Mouse (Mus musculus) frontal cortex, postnatal 10 days (tissue): ENCODE results near the gene Olfr419.

Experiments used
- DNase-seq, 2 experiments: peaks; one replicate each; pipeline ENCODE4 v3.0.0; 2022; ENCODE audit warnings: low spot score in 2 of 2, mixed read lengths in 1 of 2

The Olfr419 gene

DNA sequence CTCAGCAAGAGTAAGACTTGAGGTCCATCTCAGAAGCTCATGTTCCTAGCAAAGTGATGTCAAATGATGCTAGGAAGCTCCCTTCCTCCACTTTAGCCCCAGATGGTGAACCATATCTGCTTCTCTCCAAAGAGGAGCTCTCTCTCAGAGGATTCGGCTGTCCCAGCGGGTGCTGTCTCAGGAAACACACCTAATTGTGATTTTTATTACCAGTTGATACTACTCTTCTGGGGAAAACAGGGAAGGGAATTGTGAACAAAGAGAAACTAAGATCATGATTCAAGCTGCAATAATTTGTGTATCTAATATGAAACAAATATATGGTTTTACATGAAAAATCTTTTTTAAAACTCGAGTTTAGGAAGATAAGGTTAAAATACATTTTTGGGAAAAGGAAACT, at the start of gene Olfr419:
Gene Olfr419, minus strand, starts transcription at position 101 of the 400 bp plus-strand sequence.
- no peak for DNase-seq

DNA sequence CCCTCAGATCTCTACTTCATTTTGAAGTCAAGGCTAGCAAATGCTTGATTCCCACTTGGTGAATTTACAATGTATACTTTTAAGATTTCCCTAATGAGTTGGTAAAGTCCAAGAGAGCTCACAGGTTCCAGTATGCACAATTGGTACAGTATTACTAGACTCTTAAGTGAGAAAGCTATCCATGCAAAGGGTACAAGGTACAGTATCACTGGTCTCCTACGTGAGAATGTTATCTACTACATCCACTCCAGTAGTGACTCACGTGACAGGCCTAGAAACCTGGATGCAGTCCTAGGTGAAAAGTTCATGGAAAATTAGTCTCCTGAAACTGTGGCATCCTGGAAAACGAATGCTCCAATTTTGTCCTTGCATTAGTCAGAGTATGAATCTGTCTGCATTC, 18.8 kb upstream of the Olfr419 start:
- DNase-seq = no peak

DNA sequence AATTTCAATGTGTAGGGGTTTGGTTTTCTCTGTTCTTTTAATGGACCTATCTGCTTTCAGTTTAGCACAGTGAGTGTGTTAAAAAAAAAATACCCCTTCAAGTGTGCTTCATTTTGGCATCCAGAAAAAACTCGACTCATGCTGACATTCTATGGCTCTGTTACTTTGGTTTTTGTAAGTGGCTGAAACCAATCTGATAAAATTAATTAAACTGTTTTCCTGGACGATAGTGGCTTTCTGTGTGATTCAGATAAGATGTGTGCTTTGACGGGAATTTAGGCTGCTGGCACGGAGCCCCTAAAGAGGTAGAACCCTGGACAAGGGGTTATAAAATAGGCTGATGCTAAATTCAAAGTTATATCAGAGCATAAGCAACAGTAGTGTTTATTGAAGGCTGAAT, 17.3 kb upstream of the Olfr419 start:
- no peak for DNase-seq

DNA sequence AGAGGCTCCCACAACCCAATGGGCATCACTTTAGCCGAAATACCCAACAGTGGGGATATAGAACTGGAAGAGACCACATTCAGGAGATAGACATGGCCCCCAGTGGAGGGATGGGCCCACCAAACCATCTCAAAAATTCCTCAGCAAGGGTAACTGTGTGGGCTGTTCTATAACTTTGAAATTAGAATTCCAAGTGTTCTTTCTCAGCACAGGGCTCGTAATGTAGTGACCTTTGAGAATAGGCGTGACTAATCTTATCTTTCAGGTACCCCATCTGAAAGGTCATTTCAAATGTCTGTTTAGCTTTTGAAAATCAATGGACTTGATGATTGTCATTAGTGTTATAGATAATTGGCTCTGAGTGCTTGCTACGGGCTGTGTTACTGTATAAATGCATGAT, 16.0 kb upstream of the Olfr419 start:
- DNase-seq = no peak

DNA sequence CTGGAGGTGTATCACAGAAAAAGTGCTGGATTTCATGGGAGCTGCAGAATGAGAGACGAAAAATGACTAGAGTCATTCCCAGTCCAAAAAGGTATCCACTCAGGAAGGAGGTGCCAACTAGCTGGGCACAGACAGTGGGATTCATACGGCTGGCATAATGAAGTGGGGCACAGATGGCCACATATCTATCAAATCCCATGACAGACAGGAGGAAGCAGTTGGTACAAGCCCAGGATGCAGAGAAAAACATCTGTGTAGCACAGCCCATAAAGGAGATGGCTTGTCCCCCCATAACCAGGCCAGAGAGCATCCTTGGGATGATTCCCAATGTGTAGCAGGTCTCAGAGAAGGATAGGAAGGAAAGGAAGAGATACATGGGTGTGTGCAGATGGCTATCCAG, 1.5 kb downstream of the Olfr419 start:
- DNase-seq = no peak

DNA sequence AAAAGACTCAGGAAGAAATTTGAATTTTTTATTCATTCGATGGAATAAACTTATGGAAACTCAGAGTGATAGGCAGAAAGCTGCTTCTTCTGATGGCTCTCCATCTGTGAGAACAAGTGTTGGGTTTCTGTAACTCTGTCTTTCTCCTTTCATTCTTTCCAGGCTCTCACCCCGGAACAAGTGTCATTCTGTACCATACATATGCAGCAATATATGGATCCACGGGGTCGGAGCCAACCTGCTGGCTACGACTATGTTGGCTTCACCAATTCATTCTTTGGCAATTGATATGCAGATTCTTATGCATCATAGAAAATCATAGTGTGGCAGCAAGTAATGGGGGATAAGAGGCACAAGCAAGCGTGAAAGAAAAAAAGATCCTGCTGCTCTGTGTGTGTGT, 4.7 kb downstream of the Olfr419 start:
- DNase-seq = no peak

DNA sequence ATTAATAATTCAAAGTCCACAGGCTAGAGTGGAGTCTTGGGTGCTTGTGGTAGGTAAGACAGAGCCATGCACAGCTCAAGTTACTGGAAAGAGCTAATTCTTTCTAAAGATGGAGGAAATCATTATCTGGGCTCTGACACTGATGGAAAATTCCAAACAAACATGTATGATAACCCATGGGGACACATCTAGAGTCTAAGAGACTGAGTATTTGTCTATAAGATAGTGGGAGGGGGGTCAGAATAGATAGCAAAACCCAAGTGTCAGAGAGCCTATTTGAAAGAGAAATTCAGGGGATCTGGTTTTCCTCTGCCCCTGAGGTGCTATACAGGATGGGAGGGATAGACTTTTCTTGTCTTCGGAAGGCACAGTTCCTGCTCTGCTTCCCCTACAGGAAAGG, 5.8 kb downstream of the Olfr419 start:
- DNase-seq = no peak

DNA sequence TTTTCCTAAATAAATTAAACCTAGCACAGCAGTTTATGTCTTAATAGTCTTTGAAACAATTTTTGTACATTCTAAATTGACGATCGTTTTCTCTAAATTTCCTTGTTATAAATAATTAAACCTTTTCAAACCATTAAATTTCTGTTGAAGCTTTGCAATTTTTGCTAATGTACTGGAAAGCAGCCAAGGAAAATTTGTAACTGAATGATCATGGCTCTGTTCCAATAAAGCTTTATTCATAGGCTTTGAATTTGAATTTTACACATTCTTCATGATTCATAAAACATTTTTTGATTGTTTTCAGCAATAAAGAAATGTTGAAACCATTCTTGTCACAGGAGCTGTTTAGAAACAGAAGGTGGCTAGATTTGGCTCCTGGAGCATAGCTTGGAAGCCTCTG, 7.2 kb downstream of the Olfr419 start:
- no peak for DNase-seq

DNA sequence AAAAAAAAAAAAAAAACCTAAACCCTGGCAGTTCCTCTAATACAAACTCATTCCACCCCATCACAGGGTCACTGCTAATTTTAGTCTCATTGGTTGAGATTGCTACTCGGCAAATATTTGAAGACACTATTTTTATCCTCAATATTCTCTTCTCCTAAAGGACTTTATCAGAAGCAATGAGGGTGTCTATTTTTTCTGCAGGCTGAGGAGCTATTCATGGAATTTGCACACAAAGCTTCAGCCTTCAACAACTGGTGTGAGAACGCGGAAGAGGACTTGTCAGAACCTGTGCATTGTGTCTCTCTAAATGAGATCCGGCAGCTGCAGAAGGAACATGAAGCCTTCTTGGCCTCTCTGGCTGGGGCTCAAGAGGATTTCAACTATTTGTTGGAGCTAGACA, 11.9 kb downstream of the Olfr419 start:
- DNase-seq = no peak

DNA sequence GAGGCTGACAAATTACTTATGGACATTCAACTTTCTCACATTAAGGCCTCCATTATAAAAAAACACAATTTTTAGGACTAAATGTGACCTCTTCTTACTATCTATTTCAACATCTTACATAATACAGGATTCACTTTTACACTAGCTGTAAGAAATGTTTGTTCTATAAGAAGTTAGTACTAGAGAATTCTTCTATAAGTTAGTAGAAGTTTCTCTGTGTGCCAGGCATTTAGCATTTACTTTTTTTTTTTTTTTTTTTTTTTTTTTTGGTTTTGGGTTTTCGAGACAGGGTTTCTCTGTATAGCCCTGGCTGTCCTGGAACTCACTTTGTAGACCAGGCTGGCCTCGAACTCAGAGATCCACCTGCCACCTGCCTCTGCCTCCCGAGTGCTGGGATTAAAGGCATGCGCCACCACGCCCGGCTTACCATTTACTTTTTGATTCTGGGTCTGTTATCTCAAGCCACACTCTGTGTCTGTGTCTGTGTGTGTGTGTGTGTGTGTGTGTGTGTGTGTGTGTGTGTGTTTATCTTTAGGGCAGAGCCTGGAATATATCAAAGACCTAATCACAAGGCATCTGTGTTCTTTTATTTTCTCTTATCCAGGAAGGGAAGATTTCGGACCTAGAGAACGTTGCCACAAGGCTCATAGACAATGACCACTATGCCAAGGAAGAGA, 35.2 kb downstream of the Olfr419 start:
- no peak for DNase-seq

DNA sequence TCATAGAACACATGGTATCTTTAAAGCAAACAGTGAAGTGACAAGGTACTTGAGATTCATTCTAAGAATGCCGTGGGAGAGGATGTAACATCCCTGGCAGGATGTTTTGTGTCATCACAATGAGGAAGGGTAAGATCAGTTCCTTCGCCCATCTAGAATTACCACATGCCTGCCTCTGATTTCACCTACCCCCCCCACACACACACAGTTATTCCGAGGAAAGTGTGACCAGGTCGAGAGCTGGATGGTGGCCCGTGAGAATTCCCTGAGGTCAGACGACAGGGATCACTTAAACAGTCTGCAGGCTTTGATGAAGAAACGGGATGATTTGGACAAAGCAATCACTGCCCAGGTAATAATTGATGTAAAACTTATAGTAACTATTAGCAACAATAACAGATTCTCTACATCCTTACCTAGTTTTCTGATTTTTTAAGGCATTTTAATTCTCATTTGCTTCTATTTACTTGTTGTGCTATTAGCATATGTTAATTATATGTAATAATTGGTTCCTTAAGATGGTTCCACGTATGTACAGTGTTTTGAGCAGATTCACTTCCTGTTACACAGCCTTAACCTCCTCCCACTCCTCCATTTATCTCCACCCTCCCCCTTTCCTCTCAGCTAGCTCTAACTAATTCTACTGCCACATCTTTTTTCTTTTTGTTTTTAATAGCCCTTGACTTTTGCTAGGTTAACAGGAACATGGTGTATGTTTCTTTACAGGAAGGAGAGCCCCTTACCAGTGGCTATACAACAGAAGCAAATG, 36.4 kb downstream of the Olfr419 start:
- DNase-seq = no peak

DNA sequence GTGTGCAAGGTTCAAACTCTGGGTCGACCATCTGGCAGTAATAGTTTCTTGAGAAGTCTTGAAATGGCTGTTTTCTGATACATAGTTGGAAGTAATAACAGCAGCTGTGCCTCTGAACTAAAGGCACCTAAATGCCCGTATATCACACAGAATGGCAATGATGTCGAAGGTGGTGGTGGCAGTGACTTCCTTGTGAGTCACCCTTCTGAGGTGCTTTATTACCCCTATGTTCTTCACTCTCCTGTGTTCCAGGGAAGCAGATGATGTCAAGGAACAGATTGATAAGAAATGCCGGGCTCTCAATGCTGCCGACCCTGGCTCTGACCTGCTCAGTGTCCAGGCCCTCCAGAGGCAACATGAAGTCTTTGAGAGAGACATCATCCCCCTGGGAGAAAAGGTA, 39.6 kb downstream of the Olfr419 start:
- DNase-seq = no peak

DNA sequence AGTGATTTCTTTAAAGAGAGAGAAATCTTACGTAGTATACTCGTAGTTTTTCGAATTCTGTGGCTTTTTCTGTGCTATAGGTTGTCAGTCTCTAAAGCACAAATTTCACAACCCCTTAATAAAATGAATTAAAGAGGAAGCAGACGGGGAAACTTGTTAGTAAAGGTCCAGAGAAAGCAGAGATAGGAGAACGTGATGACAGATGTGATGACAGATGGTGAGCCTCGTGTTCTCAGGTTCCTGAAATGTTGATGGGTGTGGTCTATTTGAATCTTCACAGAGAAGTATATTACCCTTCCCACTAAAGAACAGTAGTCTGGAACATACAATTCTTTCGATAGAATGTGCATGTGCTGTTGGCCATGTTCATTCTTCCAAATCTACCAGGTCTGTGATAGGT, 47.2 kb downstream of the Olfr419 start:
- no peak for DNase-seq
